Mouse (Mus musculus) monocyte, adult 2 months (primary cell): Measurements from ENCODE around the gene Ccdc159.
A peak's percentile ranks its signal among the peaks of the same experiment; 100 is the strongest.

Source experiments
- DNase-seq, 2 experiments: peaks; one replicate each; pipeline ENCODE4 v3.0.0; 2022; ENCODE audit warnings: low spot score in 2 of 2, low read depth in 1 of 2

Ccdc159 gene

GRCm38 (mm10) chr9:21932445-21933137 lies 5.3 kb downstream of the Ccdc159 start:
- DNase-seq = no peak

- DNase-seq = no peak
These were observed 6.8 kb downstream of the Ccdc159 start for GRCm38 (mm10) chr9:21934021-21934420.

- DNase-seq = no peak
These were observed 8.3 kb downstream of the Ccdc159 start for GRCm38 (mm10) chr9:21935466-21936131.

- peak; percentile 72 to 79 for DNase-seq
These were observed 9.7 kb downstream of the Ccdc159 start, which contains the start of gene Plppr2 for GRCm38 (mm10) chr9:21936692-21937570. Gene Plppr2, plus strand, starts transcription at chr9:21937033.

GRCm38 (mm10) chr9:21937711-21938175 lies 10.5 kb downstream of the Ccdc159 start:
- no peak for DNase-seq

- DNase-seq = no peak
These were observed 11.1 kb downstream of the Ccdc159 start for GRCm38 (mm10) chr9:21938234-21938855.

- no peak for DNase-seq
These were observed 15.8 kb downstream of the Ccdc159 start for GRCm38 (mm10) chr9:21943046-21943445.

GRCm38 (mm10) chr9:21943638-21944037 lies 16.4 kb downstream of the Ccdc159 start:
- DNase-seq = no peak

- DNase-seq = no peak
These were observed 17.0 kb downstream of the Ccdc159 start for GRCm38 (mm10) chr9:21944267-21944666.

- no peak for DNase-seq
These were observed 20.4 kb downstream of the Ccdc159 start for GRCm38 (mm10) chr9:21947540-21948130.

- DNase-seq = no peak
These were observed 20.9 kb downstream of the Ccdc159 start for GRCm38 (mm10) chr9:21948146-21948545.

GRCm38 (mm10) chr9:21948790-21949189 lies 21.5 kb downstream of the Ccdc159 start:
- DNase-seq = no peak

- DNase-seq = peak; percentile 30 to 64
These were observed 23.1 kb downstream of the Ccdc159 start for GRCm38 (mm10) chr9:21950322-21950721.

- no peak for DNase-seq
These were observed 24.7 kb downstream of the Ccdc159 start for GRCm38 (mm10) chr9:21951977-21952376.

GRCm38 (mm10) chr9:21953600-21953999 lies 26.3 kb downstream of the Ccdc159 start:
- no peak for DNase-seq

- no peak for DNase-seq
These were observed 27.4 kb downstream of the Ccdc159 start for GRCm38 (mm10) chr9:21954635-21955034.

GRCm38 (mm10) chr9:21955225-21955569 lies 27.9 kb downstream of the Ccdc159 start:
- no peak for DNase-seq

GRCm38 (mm10) chr9:21955570-21956281 lies 28.5 kb downstream of the Ccdc159 start, which contains the start of gene Swsap1:
Gene Swsap1, plus strand, starts transcription at chr9:21955755.
- peak; percentile 96 to 97 for DNase-seq

- DNase-seq = no peak
These were observed 31.1 kb downstream of the Ccdc159 start for GRCm38 (mm10) chr9:21958372-21958771.

GRCm38 (mm10) chr9:21959244-21959643 lies 32.0 kb downstream of the Ccdc159 start:
- DNase-seq = no peak
